Mouse (Mus musculus) brown adipose tissue, adult 24 weeks (tissue): ENCODE measurements around the gene E130308A19Rik. TPM values are rescaled to one million over a fixed set of nuclear protein-coding genes. Genes with fewer than 3 reads are reported as not detected.

Experiments
- H3K27ac ChIP-seq: fragments of 200-500 bp; replicated peaks from 2 replicates; pipeline ENCODE4 v1.5.1; 2012; ENCODE audit warnings: low read depth, mild to moderate bottlenecking, low read length
- H3K4me1 ChIP-seq: fragments of 200-500 bp; 2 replicates; pipeline ENCODE4 v1.6.1; 2012; ENCODE audit warnings: low read length, mixed read lengths; ENCODE audit not compliant: control insufficient read depth, insufficient read depth, insufficient read length
- H3K4me3 ChIP-seq: fragments of 200-500 bp; 2 replicates; pipeline ENCODE4 v1.5.1; 2012; ENCODE audit warnings: low read depth, mild to moderate bottlenecking, low read length, moderate library complexity; ENCODE audit not compliant: insufficient read depth
- polyA plus RNA-seq: library from polyadenylated mRNA; stranded (reverse); fragments of >200 nt; gene quantifications from 2 replicates; pipeline ENCODE4 v1.2.4, GENCODE M21; 2012; ENCODE audit not compliant: missing spikeins, insufficient read depth, insufficient read length

The E130308A19Rik gene
- polyA plus RNA-seq, 1 experiment, result 1.7 TPM

- H3K4me1 ChIP-seq, result no peaks in the 10 kb centered on the region
- no peak overlapping the region for H3K27ac ChIP-seq
- no peak overlapping the region for H3K4me3 ChIP-seq
These were observed 93.7 kb downstream of the E130308A19Rik start for GRCm38 (mm10) chr4:59719481-59720355.

- H3K4me3 ChIP-seq, result no peak overlapping the region
- H3K27ac ChIP-seq, result no peak overlapping the region
These were observed 95.8 kb downstream of the E130308A19Rik start for GRCm38 (mm10) chr4:59721811-59722210.

DNA sequence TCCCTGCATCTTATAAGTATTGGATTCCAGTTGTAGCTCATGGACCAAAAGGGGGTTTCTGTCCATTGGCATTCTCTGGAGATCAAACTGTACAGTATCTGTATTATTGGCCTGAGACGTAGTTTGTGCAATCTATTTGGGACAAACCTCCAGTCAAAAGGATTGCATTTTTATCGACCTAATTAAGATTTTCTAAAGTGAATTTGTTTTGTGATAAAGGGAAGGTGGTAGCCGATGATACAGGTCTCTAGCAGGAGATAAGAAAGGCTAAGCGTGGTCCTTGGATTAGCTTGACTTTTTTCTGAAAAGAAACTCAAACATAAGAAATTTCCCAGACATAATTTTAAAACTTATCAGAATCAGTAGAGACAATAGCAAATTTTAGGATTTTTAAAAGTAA is 99.6 kb downstream of the E130308A19Rik start:
- no peak overlapping the region for H3K4me3 ChIP-seq
- H3K27ac ChIP-seq, result no peak overlapping the region
- H3K4me1 ChIP-seq, result no peaks in the 10 kb centered on the region

More at GRCm38 (mm10) chr4:59721811-59722210, 95.8 kb downstream of the E130308A19Rik start:
- H3K4me1 ChIP-seq, result no peaks in the 10 kb centered on the region

DNA sequence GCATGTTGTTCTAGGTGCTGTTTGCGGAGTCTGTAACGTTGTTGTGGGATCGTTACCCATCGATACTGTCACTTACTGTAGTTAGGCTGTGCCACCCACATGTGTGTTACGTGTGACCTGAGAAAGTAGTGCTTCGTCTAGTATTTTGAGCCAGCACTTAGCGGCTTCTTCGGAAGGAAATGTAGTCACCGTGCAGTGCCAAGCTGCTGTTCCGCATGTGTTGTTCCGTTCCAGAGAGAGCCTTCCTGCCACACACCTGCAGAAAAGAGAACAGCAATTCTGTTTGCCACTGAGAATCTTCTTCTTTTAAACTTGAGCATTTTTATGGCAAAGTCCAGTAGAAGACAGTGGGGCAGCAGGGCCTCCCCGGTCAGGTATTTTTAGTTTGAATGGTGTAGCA is 100.5 kb downstream of the E130308A19Rik start:
- Histone ChIP-seq H3K4me1 (no peaks in the 10 kb centered on the region), H3K27ac (no peak overlapping the region), H3K4me3 (no peak overlapping the region)

- Histone ChIP-seq H3K4me3 (no peak overlapping the region), H3K27ac (no peak overlapping the region), H3K4me1 (no peaks in the 10 kb centered on the region)
These were observed 101.3 kb downstream of the E130308A19Rik start for GRCm38 (mm10) chr4:59727187-59727877.

- Histone ChIP-seq H3K4me1 (no peaks in the 10 kb centered on the region), H3K27ac (no peak overlapping the region), H3K4me3 (no peak overlapping the region)
These were observed 101.9 kb downstream of the E130308A19Rik start for GRCm38 (mm10) chr4:59727878-59728261.

DNA sequence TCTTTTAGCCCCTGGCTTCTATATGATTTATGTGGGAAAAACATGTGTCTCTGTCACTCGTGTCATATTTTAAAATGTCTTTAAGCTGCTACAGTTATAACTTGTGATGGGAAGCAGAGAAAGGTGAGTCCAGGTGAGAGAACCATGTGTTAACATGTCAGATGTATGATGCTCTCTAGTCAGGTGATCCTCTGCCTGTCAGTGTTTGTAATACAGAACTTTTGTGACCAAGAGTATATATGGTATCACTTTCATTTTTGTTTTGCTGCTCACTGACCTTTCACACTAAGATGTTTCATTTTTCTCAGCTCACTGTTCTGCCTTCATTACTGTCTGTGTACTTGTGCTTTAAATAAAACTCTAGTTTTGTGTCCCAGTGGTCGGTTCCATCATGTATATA is 102.8 kb downstream of the E130308A19Rik start:
- Histone ChIP-seq H3K4me3 (no peak overlapping the region), H3K4me1 (no peaks in the 10 kb centered on the region), H3K27ac (no peak overlapping the region)

GRCm38 (mm10) chr4:59731544-59731943 is 105.5 kb downstream of the E130308A19Rik start:
- no peak overlapping the region for H3K4me3 ChIP-seq
- no peaks in the 10 kb centered on the region for H3K4me1 ChIP-seq

GRCm38 (mm10) chr4:59739321-59739720 is 113.3 kb downstream of the E130308A19Rik start:
- no peak overlapping the region for H3K4me3 ChIP-seq
- H3K4me1 ChIP-seq, result no peaks in the 10 kb centered on the region
- H3K27ac ChIP-seq, result no peak overlapping the region

More at GRCm38 (mm10) chr4:59731544-59731943, 105.5 kb downstream of the E130308A19Rik start:
- H3K27ac ChIP-seq, result no peak overlapping the region

- no peak overlapping the region for H3K27ac ChIP-seq
- H3K4me1 ChIP-seq, result no peaks in the 10 kb centered on the region
- H3K4me3 ChIP-seq, result no peak overlapping the region
These were observed 113.9 kb downstream of the E130308A19Rik start for GRCm38 (mm10) chr4:59739882-59740281.

GRCm38 (mm10) chr4:59753491-59754140 is 127.6 kb downstream of the E130308A19Rik start:
- no peak overlapping the region for H3K4me3 ChIP-seq
- no peak overlapping the region for H3K27ac ChIP-seq
- H3K4me1 ChIP-seq, result no peaks in the 10 kb centered on the region; the same call in 1 of the 2 replicates

- H3K4me3 ChIP-seq, result no peak overlapping the region
- H3K27ac ChIP-seq, result no peak overlapping the region
- H3K4me1 ChIP-seq, result no peaks in the 10 kb centered on the region; the same call in none of the 2 replicates
These were observed 130.5 kb downstream of the E130308A19Rik start for GRCm38 (mm10) chr4:59756332-59757082.

DNA sequence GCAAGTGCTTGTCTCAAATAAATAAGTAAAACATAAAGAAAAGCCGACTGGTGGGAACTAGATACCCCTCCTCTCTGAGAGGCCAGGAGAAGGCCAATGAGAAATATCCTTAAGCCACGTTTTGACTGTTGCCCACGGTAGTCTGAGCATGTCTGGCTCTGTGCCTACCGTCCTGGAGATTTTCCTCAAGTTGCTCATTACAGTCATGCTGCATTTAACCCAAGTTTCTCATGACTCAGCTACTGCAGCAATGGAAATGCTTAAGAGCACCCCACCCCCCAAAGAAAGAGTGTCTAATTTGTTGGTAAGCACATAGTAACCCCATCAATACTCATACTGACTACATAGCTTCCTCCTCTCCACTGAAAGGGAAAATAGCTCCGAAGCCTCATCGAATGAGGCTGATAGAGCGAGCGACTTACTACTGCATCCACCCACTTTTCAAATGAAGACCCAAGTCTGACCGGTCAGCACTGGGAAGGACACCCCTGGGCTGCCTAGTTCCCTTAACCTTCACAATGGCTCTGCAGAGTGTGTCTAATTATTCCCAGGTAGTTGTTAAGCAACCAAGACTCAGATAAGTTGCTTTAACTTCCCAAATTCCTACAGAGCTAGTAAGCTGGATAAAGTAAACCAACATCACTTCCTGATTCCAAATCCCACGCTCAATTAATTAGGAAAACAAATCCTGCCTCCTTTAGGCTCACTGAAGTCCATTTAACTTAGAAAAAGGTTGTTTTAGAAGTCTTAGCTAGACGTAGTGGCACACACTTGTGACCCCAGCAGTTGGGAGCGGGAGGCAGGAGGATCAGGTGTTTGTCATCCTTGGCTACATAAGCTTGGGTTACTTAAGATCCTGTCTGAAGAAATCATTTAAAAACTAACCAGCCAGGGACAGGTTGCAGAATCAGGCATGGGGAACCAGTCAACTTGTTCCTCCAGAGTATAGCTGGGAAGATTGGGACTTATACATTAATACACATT is 131.7 kb downstream of the E130308A19Rik start:
- H3K4me3 ChIP-seq, result no peak overlapping the region
- no peak overlapping the region for H3K27ac ChIP-seq
- H3K4me1 ChIP-seq, result no peaks in the 10 kb centered on the region; the same call in none of the 2 replicates

- no peak overlapping the region for H3K4me3 ChIP-seq
- peaks cover 2% of the 10 kb centered on the region for H3K4me1 ChIP-seq
- H3K27ac ChIP-seq, result no peak overlapping the region
These were observed 134.0 kb downstream of the E130308A19Rik start for GRCm38 (mm10) chr4:59760016-59760415.
